Mouse (Mus musculus) adrenal gland, postnatal 14 days (tissue): ENCODE results near the gene Zfyve27. TPM values are rescaled to one million over a fixed set of nuclear protein-coding genes. Genes with fewer than 3 reads are reported as not detected.

Source experiments
- DNase-seq: peaks from one replicate; pipeline ENCODE4 v3.0.0; 2021; ENCODE audit warnings: mixed read lengths
- total RNA-seq: library from RNA; stranded (reverse); gene quantifications from 2 replicates; pipeline ENCODE4 v1.2.3, GENCODE M21; 2021

Gene Zfyve27
- total RNA-seq, 1 experiment from 2014 or later = 42.7 TPM

GRCm38 (mm10) chr19:42142757-42143156 lies 21.0 kb upstream of the Zfyve27 start:
- no peak for DNase-seq

GRCm38 (mm10) chr19:42144067-42144466 lies 19.7 kb upstream of the Zfyve27 start:
- DNase-seq = peak; percentile 51

GRCm38 (mm10) chr19:42144541-42145167 lies 19.1 kb upstream of the Zfyve27 start:
- peak; percentile 91 for DNase-seq

GRCm38 (mm10) chr19:42145210-42145609 lies 18.5 kb upstream of the Zfyve27 start:
- DNase-seq = no peak

- no peak for DNase-seq
Measured at GRCm38 (mm10) chr19:42145731-42146130, 18.0 kb upstream of the Zfyve27 start.

GRCm38 (mm10) chr19:42146276-42147010 lies 17.3 kb upstream of the Zfyve27 start:
- DNase-seq = peak; percentile 53

GRCm38 (mm10) chr19:42147170-42147768 lies 16.5 kb upstream of the Zfyve27 start, which contains the start of gene Marveld1:
TSS of gene Marveld1 (plus strand) at chr19:42147400.
- peak; percentile 91 for DNase-seq

- DNase-seq = peak; percentile 87
Measured at GRCm38 (mm10) chr19:42147769-42148568, 15.8 kb upstream of the Zfyve27 start.

- DNase-seq = no peak
Measured at GRCm38 (mm10) chr19:42148569-42148860, 15.2 kb upstream of the Zfyve27 start.

- DNase-seq = peak; percentile 91
Measured at GRCm38 (mm10) chr19:42151990-42152389, 11.8 kb upstream of the Zfyve27 start.

GRCm38 (mm10) chr19:42157493-42158237 lies 6.1 kb upstream of the Zfyve27 start:
- DNase-seq = peak; percentile 43

GRCm38 (mm10) chr19:42158246-42159017 lies 5.3 kb upstream of the Zfyve27 start:
- DNase-seq = no peak

- no peak for DNase-seq
Measured at GRCm38 (mm10) chr19:42164188-42164587, 437 bp downstream of the Zfyve27 start.

- DNase-seq = peak; percentile 95
Measured at GRCm38 (mm10) chr19:42166130-42166529, 2.4 kb downstream of the Zfyve27 start.

- no peak for DNase-seq
Measured at GRCm38 (mm10) chr19:42166766-42167165, 3.0 kb downstream of the Zfyve27 start.

- no peak for DNase-seq
Measured at GRCm38 (mm10) chr19:42167489-42167888, 3.7 kb downstream of the Zfyve27 start.

GRCm38 (mm10) chr19:42169322-42169975 lies 5.7 kb downstream of the Zfyve27 start:
- DNase-seq = no peak

- DNase-seq = peak; percentile 96
Measured at GRCm38 (mm10) chr19:42170025-42170969, 6.5 kb downstream of the Zfyve27 start.

GRCm38 (mm10) chr19:42176841-42177240 lies 13.1 kb downstream of the Zfyve27 start:
- no peak for DNase-seq
